Mouse (Mus musculus): ENCODE measurements around the gene Baiap2l1. TPM values are rescaled to one million over a fixed set of nuclear protein-coding genes. Genes with fewer than 3 reads are reported as not detected.
"Not testable (repeated sequence)": the region's sequence is repeated elsewhere in the genome, so short reads cannot be mapped to it uniquely, and the experiment has no call there.

Baiap2l1 gene
- polyA plus RNA-seq, 1 experiment from 2014 or later = 5.5 TPM

DNA sequence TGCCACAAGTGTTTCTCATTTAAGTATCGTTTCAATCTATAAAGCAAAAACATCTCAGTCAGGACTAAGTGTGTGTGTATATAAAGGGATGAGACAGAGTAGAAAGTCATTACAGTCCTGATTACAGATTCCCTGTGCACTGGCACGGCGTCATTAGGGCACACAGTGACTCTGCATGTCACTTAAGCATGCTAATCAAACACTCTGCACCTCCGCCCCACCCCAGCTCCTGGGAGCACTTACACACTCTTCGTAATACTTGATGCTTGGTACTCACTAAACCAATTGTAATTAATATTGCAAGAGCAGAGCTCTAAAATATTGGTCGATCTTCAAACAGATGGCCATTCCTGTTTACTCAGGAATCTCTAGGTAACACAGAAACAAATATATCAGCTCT, 22.6 kb downstream of the Baiap2l1 start:
- 84% methylated on average over 6 of the region's 6 CpGs for WGBS
- H3K4me1 ChIP-seq; H3K27me3 ChIP-seq (ENCODE audit: low read depth, poor library complexity, severe bottlenecking); H3K36me3 ChIP-seq; DNase-seq (ENCODE audit: low spot score); H3K4me3 ChIP-seq; H3K9me3 ChIP-seq (replicated peaks); H3K27ac ChIP-seq: not testable (repeated sequence)

DNA sequence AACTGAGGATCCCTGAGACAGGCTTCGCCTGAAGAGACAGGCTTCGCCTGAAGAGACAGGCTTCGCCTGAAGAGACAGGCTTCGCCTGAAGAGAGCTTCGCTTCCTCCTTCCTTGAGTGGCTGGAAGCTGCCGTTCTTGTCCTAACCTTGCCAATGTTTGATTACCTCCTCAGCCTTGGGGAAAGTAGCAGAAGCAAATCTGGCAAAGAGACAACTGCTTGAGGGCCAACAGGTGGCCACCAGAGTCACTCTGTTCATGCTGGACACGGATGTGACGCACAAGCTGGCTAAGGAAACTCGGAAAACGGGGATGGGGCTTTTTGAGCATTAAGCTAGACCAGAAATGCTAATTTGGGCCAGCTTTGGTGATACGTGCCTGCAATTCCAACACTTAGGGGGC, 23.9 kb downstream of the Baiap2l1 start:
- 89% methylated on average over 11 of the region's 11 CpGs for WGBS
- no peak overlapping the region for H3K27ac ChIP-seq

DNA sequence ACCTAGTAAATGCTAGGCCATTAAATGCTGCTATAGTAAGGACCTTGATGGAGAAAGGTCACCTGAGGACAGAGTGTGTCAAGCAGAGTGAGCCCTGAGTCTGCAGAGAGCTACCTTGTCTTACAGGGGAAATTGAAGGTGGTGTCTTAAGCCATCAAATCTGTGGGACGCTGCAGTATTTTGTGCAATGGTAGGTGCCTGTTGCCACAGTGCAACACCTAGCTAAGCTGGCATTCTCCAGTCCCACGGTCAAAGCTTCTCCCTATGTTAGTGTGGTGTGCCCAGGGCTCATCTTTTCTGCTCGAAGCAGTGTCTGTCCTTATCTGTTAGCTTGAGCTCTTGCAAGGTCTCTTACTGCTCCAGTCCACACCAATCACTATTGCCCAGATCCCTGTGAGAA, 35.2 kb downstream of the Baiap2l1 start:
- Histone ChIP-seq H3K4me1 (peaks cover 7% of the 10 kb centered on the region; the same call in 1 of the 2 replicates), H3K4me3 (no peak overlapping the region), H3K27ac (no peak overlapping the region), H3K27me3 (ENCODE audit: low read depth, poor library complexity, severe bottlenecking) (no peaks in the 10 kb centered on the region), H3K36me3 (no peaks in the 10 kb centered on the region), H3K9me3 (replicated peaks) (no peaks in the 10 kb centered on the region)
- DNase-seq (ENCODE audit: low spot score) = no peak
- WGBS = 96% methylated on average over 3 of the region's 3 CpGs

More for the DNA sequence above, 23.9 kb downstream of the Baiap2l1 start:
- Histone ChIP-seq H3K27me3 (ENCODE audit: low read depth, poor library complexity, severe bottlenecking) (no peaks in the 10 kb centered on the region), H3K4me1 (no peaks in the 10 kb centered on the region), H3K4me3 (no peak overlapping the region), H3K36me3 (no peaks in the 10 kb centered on the region), H3K9me3 (replicated peaks) (no peaks in the 10 kb centered on the region)
- DNase-seq (ENCODE audit: low spot score) = no peak

DNA sequence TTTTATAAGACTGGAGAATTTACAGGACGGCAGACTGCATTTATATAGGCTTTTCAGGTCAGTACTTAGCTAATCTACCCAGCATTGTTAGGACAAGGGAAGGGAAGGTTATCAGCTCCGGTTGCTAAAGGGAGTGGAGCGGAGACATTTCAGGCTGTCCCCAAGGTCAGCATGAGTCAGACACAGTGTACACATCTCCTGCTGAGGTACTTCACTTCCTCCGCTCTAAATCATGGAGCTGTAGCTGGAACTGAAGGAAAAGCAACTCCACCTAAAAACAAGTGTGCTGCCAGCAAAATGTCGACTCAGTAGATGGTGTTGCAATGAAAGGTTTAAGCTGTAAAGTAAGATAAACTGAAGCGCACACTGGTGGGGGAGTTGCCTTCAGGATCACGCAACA, 36.2 kb downstream of the Baiap2l1 start:
- Histone ChIP-seq H3K27me3 (ENCODE audit: low read depth, poor library complexity, severe bottlenecking) (no peaks in the 10 kb centered on the region), H3K4me3 (no peak overlapping the region), H3K27ac (no peak overlapping the region), H3K9me3 (replicated peaks) (no peaks in the 10 kb centered on the region), H3K36me3 (no peaks in the 10 kb centered on the region), H3K4me1 (peaks cover 12% of the 10 kb centered on the region)
- WGBS = 82% methylated on average over 7 of the region's 7 CpGs
- no peak for DNase-seq (ENCODE audit: low spot score)

DNA sequence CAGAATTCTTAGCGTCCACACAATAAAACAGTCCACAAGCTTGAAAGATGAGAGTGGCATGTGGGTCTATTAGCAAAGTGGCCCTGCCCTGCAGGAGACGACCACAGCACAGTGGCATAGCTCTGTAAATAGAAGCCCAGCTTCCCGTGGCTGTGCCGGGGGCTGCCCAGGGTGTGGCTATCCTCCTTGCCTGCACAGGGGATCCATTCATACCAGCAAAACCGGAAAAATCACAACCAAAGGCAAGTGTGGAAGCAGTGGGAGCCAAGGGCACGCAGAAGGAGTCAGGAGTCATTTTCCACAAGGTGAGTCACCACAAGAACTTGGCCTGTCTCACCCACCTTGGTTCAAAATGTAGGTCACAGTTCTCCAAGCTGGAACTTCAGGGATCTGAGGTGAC, 39.6 kb downstream of the Baiap2l1 start:
- no peaks in the 10 kb centered on the region for H3K27me3 ChIP-seq (ENCODE audit: low read depth, poor library complexity, severe bottlenecking)
- no peaks in the 10 kb centered on the region for H3K9me3 ChIP-seq (replicated peaks)
- H3K4me1 ChIP-seq = peaks cover 33% of the 10 kb centered on the region
- H3K36me3 ChIP-seq = no peaks in the 10 kb centered on the region
- H3K27ac ChIP-seq = 0 out of 2 replicates have a peak overlapping the region, but pooled peaks have one; percentile 20
- WGBS = 70% methylated on average over 6 of the region's 6 CpGs
- H3K4me3 ChIP-seq = no peak overlapping the region
- no peak for DNase-seq (ENCODE audit: low spot score)

DNA sequence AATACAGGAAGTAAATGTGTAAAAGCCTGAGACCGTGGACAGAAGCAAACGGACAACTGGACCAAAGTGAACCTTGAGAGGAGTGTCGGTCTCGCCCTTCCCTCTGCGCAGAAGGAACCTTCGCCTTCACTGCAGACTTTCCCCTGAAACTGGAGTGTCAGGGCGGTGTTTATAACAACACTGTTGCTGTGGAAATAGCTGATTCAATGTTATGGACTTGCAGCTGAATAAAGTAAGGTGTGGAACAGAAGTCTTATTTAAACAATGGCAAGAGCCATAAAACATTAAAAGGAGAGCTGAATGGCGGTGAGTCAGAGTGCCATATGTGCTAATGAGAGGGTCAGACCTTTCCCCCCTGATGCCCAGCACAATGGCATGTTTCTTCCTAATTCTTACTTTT, 40.5 kb downstream of the Baiap2l1 start:
- Histone ChIP-seq H3K9me3 (replicated peaks) (no peaks in the 10 kb centered on the region), H3K27ac (no peak overlapping the region), H3K4me1 (peaks cover 40% of the 10 kb centered on the region), H3K36me3 (no peaks in the 10 kb centered on the region), H3K27me3 (ENCODE audit: low read depth, poor library complexity, severe bottlenecking) (no peaks in the 10 kb centered on the region), H3K4me3 (no peak overlapping the region)
- DNase-seq (ENCODE audit: low spot score) = no peak
- 86% methylated on average over 8 of the region's 8 CpGs for WGBS

DNA sequence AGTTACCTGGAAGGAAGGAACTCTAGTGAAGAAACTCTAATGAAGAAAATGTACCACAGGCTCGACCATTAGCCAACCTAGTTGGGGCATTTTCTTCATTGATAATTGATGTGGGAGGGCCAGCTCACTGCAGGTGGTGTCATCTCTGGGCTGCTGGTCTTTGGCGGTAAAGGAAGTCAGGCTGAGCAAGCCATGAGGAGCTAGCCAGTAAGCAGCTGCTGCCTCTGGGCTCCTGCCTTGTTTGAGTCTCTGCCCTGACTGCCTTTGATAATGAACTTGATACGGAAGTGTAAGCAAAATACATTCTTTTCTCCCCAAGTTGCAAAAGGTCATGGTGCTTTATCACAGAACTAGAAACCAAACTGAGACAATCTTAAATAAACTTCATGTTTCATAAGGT, 41.5 kb downstream of the Baiap2l1 start:
- no peak overlapping the region for H3K4me3 ChIP-seq
- H3K27ac ChIP-seq = no peak overlapping the region
- no peak for DNase-seq (ENCODE audit: low spot score)
- H3K36me3 ChIP-seq = no peaks in the 10 kb centered on the region
- WGBS = 76% methylated on average over 3 of the region's 3 CpGs
- peaks cover 40% of the 10 kb centered on the region for H3K4me1 ChIP-seq
- no peaks in the 10 kb centered on the region for H3K9me3 ChIP-seq (replicated peaks)
- H3K27me3 ChIP-seq (ENCODE audit: low read depth, poor library complexity, severe bottlenecking) = no peaks in the 10 kb centered on the region

DNA sequence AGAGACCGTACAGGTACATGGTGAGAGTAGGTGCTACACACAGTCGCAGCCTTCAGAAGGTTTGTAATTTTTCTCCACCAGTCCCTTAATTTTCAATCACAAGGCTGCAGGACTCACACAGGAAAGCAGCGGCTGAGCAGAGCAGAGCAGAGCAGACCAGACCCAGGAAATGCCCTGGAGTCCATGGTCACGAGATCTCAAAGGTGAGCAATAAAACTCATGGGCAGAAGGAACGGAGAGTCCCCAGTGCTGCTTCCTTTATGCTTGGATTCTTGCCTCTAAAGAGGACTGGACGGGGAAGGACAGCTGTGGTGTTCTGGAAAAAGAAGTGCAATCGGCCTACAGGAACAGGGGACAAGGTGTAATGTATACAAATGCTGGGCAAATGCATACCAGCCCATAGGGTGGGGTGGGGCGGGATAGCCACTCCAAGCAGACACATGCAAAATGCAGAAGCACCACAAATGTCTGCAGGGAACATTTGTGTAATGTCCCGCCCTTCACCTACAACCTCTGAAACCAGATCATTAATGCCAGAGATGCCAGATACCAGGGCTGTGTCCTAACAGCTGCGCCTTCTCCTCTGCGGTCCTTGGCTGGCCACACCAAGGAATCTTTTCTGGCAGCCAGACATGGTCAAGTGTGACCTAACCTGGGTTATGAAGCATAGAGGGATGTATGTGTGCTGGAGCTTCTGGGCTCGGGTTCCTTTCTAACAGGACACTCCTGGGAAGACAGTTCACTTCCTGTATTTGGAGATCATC, 43.0 kb downstream of the Baiap2l1 start:
- Histone ChIP-seq H3K9me3 (replicated peaks) (no peaks in the 10 kb centered on the region), H3K27me3 (ENCODE audit: low read depth, poor library complexity, severe bottlenecking) (no peaks in the 10 kb centered on the region), H3K4me1 (peaks cover 40% of the 10 kb centered on the region), H3K27ac (peak overlapping the region; percentile 63; the same call in 1 of the 2 replicates), H3K4me3 (no peak overlapping the region), H3K36me3 (no peaks in the 10 kb centered on the region)
- WGBS = 80% methylated on average over 12 of the region's 12 CpGs
- no peak for DNase-seq (ENCODE audit: low spot score)

DNA sequence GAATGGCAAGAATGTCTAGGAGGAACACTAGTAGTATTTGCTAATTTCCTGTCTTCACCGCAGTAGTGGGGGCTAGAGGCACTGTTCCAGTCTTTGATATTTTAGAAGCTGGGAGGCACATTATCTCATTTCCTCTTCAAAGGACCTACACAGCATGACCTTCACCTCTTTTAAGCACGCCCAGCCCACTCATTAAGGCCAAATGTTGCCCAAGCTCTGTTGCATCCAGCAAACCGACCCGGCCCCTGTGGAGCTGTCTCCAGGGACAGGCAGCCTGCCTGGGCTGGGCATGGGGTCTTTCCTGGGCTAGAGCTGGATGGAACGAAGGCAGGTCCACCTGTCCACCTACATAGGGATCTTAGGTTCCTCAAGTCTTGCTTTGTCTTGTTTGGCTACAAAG, 44.6 kb downstream of the Baiap2l1 start:
- peak overlapping the region; percentile 77 for H3K27ac ChIP-seq
- 4% methylated on average over 5 of the region's 5 CpGs for WGBS
- H3K4me3 ChIP-seq = no peak overlapping the region
- H3K27me3 ChIP-seq (ENCODE audit: low read depth, poor library complexity, severe bottlenecking) = no peaks in the 10 kb centered on the region
- H3K36me3 ChIP-seq = no peaks in the 10 kb centered on the region
- H3K4me1 ChIP-seq = peaks cover 38% of the 10 kb centered on the region
- H3K9me3 ChIP-seq (replicated peaks) = no peaks in the 10 kb centered on the region
- DNase-seq (ENCODE audit: low spot score) = peak; percentile 57

DNA sequence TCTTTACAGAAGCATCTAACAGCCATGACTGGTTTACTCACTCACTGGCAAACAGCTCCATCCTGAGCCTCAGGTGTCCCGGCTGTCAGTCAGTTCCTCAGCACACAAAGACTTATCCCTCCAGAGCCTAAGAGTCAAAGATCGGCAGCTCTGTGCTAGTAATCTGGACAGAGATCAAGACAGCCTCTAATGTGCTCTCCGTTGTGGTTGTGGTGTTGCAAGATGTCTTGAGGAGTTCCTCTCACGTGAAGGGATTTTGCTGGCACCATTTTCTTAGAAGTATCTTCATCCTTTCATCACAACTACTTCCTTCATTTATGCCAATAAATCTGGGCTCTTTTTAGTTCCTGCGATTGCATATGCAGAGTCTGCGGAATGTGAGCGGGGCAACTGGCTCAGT, 45.7 kb downstream of the Baiap2l1 start:
- no peak for DNase-seq (ENCODE audit: low spot score)
- Histone ChIP-seq H3K27me3 (ENCODE audit: low read depth, poor library complexity, severe bottlenecking) (no peaks in the 10 kb centered on the region), H3K9me3 (replicated peaks) (no peaks in the 10 kb centered on the region), H3K4me1 (peaks cover 28% of the 10 kb centered on the region), H3K36me3 (no peaks in the 10 kb centered on the region), H3K4me3 (no peak overlapping the region), H3K27ac (no peak overlapping the region)
- WGBS = 88% methylated on average over 7 of the region's 7 CpGs

DNA sequence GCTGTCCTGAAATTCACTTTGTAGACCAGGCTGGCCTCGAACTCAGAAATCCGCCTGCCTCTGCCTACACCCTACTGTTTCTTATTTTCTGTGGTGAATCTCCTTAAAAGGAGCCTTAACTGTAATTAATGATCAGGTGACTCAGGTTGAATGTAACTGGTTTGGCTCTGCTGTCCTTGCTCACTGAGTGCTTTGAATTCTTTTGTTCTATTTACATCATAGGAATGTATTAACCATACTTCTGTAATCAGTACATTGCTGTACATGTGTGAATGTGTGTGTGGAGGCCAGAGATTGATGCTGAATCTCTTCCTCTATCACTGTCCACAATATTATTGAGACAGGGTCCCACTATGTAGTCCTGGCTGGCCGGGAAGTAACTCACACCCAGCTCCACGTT, 49.0 kb downstream of the Baiap2l1 start:
- H3K27ac ChIP-seq = no peak overlapping the region
- H3K4me3 ChIP-seq = no peak overlapping the region
- no peaks in the 10 kb centered on the region for H3K27me3 ChIP-seq (ENCODE audit: low read depth, poor library complexity, severe bottlenecking)
- 78% methylated on average over 4 of the region's 4 CpGs for WGBS
- H3K36me3 ChIP-seq = no peaks in the 10 kb centered on the region
- no peaks in the 10 kb centered on the region for H3K9me3 ChIP-seq (replicated peaks)
- DNase-seq (ENCODE audit: low spot score) = no peak
- peaks cover 14% of the 10 kb centered on the region for H3K4me1 ChIP-seq

DNA sequence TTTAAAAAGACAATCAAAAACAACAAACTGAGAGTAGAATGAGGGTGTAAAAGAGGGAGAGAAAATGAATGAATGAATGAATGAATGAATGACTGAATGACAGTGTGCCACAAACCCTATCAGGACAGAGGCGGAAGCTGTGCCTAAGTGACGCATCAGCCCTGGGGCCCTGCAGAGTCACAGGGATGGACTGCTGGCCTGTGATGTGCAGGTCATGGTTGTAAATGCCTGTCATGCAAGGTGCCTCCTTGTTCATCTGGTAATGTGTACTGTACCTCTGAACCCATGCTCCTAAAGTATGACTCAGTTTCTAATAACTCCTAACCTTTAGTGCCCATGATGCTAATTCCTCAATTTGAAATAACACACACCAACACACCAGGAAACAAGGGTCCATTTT, 54.8 kb downstream of the Baiap2l1 start:
- H3K4me3 ChIP-seq = no peak overlapping the region
- H3K4me1 ChIP-seq = no peaks in the 10 kb centered on the region
- no peaks in the 10 kb centered on the region for H3K36me3 ChIP-seq
- H3K27me3 ChIP-seq (ENCODE audit: low read depth, poor library complexity, severe bottlenecking) = no peaks in the 10 kb centered on the region
- H3K27ac ChIP-seq = no peak overlapping the region
- whole genome bisulfite sequencing = 94% methylated on average over 2 of the region's 2 CpGs
- no peaks in the 10 kb centered on the region for H3K9me3 ChIP-seq (replicated peaks)
- no peak for DNase-seq (ENCODE audit: low spot score)

DNA sequence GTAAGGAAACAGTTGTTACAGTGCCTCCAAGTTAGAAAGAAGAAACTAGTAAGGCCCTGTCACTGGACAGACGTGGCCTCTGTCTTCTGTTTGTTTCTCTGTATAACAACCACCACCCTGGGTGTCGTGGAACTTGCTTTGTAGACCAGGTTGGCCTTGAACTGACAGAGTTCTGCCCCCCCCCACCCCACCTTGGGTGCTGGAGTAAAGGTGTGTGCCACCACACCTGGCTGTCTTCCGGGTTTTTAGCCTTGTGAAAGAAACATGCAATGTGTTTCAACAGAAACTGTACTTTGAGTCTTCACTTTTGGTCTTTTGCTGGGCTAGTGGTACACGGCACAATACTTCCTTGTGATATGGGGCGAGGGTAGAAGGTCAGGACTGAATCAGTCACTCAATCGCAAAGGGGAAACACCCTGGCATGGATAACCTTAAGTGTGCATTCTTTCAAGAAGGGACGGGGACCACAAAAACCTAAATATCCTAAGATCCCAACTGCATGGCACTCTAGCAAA, 61.8 kb downstream of the Baiap2l1 start:
- Histone ChIP-seq H3K4me1 (no peaks in the 10 kb centered on the region), H3K27ac (no peak overlapping the region), H3K4me3 (no peak overlapping the region), H3K9me3 (replicated peaks) (no peaks in the 10 kb centered on the region), H3K27me3 (ENCODE audit: low read depth, poor library complexity, severe bottlenecking) (no peaks in the 10 kb centered on the region), H3K36me3 (no peaks in the 10 kb centered on the region)
- DNase-seq (ENCODE audit: low spot score) = no peak
- WGBS = 87% methylated on average over 7 of the region's 7 CpGs

DNA sequence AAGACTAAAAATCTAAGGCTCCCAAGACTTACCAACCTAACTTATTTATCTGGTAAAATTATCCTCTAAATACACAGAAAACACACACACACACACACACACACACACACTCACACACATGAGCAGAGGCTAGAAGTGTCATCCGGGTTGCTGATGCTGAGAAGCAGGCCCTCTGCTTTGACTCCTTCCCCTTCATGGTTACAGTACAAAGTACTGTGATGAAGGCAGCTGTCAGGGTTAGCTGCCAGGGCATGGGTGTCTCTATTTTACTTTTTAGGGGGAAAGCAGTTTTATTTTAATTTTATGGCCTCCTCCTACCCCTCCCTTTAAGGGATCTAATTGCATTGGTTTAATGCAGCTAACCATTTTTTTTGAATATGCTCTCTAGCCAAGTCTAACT, 62.6 kb downstream of the Baiap2l1 start:
- H3K36me3 ChIP-seq = no peaks in the 10 kb centered on the region
- H3K4me1 ChIP-seq = no peaks in the 10 kb centered on the region
- no peaks in the 10 kb centered on the region for H3K9me3 ChIP-seq (replicated peaks)
- H3K4me3 ChIP-seq = no peak overlapping the region
- no peak overlapping the region for H3K27ac ChIP-seq
- WGBS = 93% methylated on average over 1 of the region's 1 CpGs
- no peaks in the 10 kb centered on the region for H3K27me3 ChIP-seq (ENCODE audit: low read depth, poor library complexity, severe bottlenecking)
- no peak for DNase-seq (ENCODE audit: low spot score)

Data from limb, embryonic 10.5 days (tissue).